Mouse (Mus musculus) heart, postnatal 4 days (tissue): ENCODE results near the gene Cdh23. TPM values are rescaled to one million over a fixed set of nuclear protein-coding genes. Genes with fewer than 3 reads are reported as not detected.

Experiments used
- DNase-seq: peaks from one replicate; pipeline ENCODE4 v3.0.0; 2021
- total RNA-seq, 2 experiments: library from RNA; stranded (reverse); gene quantifications; 2 replicates each; pipeline ENCODE4 v1.2.3; 2021

Gene Cdh23
- total RNA-seq, 2 experiments from 2014 or later: 4.0 to 4.4 TPM

GRCm38 (mm10) chr10:60577125-60577919 lies 119.0 kb downstream of the Cdh23 start:
- peak; percentile 83 for DNase-seq

- no peak for DNase-seq
These were observed 121.4 kb downstream of the Cdh23 start for GRCm38 (mm10) chr10:60574851-60575250.

- no peak for DNase-seq
These were observed 124.8 kb downstream of the Cdh23 start for GRCm38 (mm10) chr10:60571491-60571890.

DNA sequence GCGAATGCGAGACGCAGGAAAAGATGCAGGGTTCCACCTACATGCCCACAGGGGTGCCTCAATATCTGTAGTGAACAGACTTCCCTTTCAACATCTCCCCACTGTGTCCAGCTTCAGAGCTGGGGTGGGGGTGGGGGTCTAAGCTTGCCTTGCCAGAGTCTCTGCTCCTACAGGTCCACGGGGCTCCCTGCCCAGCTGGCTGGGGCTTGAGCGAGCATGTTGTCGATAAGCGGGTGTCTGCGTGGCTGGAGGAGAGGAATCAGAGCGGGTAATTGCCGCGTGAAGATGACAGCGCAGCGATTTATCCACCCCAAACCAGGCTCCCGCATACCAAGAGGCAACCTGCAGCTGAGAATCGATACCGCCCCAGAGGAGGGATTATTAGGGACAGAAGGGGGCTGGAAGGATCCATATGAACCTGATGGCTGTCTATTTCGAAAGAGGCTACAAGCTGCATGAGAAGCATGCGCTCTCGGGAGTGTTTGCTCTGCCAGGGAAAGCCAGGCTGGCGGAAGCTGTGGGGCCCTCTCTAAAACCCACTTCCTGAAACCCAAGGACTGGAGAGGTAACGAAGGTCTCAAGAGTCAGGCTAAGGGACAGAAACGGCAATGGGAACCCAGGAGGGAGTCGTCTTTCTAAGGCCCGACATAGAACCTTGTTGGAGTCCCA lies 129.8 kb downstream of the Cdh23 start:
- no peak for DNase-seq

- DNase-seq: no peak
These were observed 132.2 kb downstream of the Cdh23 start for GRCm38 (mm10) chr10:60564136-60564535.

DNA sequence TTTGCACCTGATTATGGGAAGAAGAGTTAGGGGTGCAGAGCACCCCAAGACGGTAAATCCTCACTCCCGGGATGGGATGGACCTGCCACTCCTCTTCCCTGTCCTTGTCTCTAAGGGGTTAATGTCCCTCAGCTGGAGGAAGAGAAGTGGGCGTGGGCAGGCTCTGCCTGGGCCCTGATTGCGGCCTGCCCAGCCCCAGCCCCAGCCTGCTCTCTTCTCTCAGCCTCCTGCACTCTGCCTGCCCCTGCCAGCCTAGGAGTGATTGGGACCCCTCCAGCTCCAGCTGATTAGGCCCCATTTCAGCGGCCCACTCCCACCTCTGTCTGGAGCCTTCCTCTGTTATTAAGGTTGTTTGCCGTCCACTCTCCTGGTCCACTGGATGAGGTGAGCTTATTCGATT lies 133.3 kb downstream of the Cdh23 start:
- no peak for DNase-seq

DNA sequence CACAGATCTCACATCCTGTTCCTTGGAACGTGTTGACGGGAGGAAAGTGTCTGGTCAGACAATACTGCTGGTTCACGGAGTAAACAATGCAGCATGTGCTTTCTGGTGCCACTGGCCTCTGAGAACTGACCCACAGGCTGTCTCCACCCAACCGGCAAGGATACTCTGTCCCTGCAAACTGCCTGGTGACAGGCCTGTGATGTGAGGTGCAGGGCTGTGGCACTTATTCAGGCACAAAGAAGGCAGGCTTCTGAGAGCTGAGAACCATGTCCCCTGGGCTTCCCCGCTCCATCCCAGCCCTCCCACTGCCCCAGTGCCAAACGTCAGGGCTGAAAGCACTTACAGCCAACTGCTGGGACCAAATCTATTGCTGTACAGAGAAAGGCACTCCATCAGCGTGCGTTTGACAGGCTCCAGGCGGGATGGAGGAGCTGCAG lies 137.8 kb downstream of the Cdh23 start:
- peak; percentile 17 for DNase-seq

DNA sequence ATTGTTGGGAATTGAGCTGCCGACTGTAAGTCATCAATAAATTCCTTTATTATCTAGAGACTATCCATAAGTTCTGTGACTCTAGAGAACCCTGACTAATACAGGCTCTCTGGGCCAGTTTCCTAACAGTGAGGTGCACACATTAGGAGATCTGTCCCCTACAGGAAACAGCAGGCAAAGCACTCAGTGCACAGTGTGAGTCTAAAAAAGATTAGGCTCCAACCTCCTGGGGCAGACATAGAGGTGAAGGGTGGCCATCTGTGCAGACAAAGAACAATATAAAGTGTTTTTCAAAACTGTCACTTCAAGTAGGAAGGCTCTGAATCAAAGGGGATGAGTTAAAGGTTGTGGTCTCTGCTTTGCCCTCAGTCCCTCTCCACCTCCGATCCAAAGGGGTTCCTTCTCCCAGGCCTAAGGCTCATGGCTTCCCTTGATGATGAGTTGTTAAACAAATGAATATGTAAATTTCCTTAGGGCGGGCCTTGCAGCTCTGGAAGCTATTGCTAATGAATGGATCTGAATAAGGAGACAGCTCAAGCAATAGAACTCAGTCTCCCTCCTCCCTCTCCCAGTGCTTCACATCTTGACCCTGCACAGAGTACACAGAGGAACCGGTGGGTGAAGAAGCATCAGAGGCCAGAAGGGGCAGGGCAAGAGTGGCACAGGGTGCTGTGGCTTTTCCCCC lies 143.2 kb downstream of the Cdh23 start:
- no peak for DNase-seq

DNA sequence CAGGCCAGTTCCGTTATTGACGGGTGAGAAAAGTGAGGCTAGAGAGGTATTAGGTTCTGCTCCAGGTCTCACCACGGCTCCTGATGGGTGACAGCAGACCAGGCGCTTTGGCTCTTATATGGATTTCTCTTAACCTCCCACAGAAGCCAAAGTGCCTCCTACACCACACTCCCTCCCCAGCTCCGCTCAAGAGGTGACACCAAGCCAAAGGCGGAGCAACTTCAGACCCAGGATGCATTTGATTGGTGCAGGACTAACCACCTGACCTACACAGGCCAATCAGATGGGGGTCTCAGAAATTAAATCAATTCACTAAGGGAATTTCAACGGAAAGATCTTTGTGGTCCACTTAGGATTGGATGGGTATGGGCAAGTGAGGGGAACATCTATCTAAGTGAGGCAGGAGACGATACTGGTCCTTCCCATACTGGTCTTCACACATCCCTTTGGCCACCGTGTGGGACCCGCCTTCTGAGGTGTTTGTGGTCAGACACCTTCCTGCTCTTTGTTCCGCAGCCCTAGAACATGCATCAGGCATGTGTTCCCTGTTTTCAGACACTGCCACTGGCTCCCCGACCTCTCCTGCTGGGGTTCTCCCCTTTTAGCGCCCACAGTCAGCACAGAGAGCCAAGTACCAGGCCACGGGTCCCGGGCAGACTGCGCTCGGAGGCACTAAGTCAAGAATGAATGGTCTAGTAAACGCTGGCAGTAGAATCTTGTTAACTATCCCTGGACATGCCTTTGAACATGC lies 157.0 kb downstream of the Cdh23 start:
- no peak for DNase-seq

DNA sequence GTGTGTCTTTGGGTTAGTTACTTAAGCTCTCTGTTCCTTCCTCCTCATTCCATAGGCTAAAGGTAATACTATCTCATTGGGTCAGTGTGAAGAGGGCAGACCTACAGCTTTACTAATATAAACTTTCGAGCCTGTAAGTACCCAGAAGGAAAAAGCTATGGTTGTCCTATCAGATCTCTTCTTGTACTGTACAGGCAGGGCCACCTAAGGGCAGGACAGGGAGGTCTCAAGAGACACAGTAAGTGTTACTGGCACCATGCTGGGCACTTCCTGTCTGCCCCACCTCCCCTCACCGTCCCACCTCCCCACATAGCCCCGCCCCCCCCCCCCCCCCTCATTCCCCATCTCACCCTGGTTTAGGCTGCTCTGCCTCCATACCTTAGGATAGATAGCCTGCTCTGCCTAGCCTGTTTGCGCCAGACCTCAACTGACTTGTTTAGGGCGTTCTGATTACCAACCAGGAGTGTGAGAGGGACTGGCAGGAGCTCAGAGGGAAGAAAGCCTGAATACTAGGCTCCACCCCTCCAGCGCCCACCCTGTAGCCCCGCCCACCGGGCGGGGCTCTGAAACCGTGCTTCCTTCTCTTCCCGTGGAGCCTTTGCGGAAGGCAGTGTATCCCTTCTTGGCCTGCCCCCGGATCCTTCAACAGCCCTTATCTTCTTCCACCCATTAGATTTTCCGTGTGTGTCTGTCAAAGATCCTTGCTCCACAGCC lies 160.0 kb downstream of the Cdh23 start:
- peak; percentile 49 for DNase-seq

GRCm38 (mm10) chr10:60532502-60532901 lies 163.8 kb downstream of the Cdh23 start:
- no peak for DNase-seq

DNA sequence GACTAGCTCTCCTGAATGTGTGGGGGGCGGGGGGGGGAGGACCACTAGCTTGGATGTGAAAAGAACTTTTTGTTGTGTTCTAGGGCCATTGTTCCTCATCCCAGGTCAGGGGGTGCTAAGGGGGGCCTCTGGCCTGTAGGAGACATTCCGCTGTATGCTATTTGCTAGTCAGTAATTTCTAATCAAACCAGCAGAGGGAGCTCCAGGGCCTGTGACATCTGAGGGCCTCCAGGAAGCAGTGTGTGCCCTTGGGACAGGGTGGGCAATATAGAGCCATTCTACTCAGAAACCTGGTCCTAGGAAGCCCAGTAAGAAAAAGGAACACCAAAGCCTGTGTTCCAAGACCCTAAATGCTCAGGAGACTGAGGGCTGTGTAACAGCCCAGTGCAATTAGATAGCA lies 164.9 kb downstream of the Cdh23 start:
- peak; percentile 64 for DNase-seq

GRCm38 (mm10) chr10:60530633-60531032 lies 165.7 kb downstream of the Cdh23 start:
- DNase-seq: no peak

DNA sequence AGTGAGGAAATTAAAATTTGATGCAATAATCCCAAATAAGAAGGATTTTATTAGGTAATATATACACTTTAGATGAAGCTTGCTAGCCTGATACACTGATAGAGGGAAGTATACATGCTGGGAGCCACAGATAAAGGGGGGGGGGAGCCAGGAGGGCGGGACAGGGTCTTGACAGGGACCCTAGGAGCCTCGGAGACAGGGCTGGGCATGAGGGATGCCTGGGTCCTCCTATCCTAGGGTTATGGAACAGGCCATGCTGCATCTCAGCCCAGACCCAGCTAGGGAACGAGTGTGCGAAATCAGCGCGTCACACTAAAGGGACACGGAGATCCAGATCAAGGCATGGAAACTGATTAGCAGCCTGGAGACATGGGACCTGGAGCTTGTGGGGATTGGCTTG lies 168.3 kb downstream of the Cdh23 start:
- no peak for DNase-seq

DNA sequence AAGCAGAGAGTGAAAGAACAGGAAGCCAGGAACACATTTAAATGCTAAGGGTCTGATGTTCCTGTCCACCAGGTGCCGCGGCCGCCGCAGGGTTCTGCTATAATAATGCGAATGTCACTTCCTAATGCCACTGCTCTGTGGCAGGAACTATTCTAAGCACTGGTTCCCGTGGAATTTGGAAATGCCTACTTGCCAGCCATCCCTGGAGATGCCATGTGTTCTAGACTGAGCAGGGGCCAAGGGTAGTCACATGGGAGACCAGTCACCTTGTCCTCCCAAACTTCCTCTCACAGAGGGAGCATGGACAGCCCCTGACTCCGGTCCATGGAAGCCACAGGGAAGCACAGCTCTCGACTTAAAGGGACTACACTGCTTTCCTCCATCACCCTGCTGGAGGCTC lies 171.2 kb downstream of the Cdh23 start:
- no peak for DNase-seq

DNA sequence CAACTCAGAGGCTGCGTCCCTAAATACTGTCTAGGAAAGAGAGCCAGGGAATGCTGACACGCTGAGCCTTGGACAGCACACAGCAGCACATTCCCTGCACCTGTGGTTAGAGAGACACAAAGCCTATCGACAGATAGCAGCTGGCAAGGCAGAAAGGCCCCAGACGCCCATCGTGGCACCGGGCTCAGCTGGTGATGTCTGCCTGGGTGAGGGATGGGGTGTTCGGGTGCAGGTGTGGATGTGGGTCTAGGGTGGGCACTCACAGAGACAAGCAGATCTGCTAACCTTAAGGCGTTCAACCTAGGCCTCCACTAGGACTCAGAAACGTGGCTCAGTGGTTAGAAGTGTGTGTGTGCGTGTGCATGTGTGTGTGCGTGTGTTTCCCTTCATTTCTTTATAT lies 180.0 kb downstream of the Cdh23 start:
- DNase-seq: no peak

GRCm38 (mm10) chr10:60498538-60498937 lies 197.8 kb downstream of the Cdh23 start:
- DNase-seq: no peak

- DNase-seq: peak; percentile 13
These were observed 201.2 kb downstream of the Cdh23 start for GRCm38 (mm10) chr10:60495070-60495469.

GRCm38 (mm10) chr10:60491538-60491937 lies 204.8 kb downstream of the Cdh23 start:
- DNase-seq: no peak

- no peak for DNase-seq
These were observed 214.9 kb downstream of the Cdh23 start for GRCm38 (mm10) chr10:60481381-60481780.

DNA sequence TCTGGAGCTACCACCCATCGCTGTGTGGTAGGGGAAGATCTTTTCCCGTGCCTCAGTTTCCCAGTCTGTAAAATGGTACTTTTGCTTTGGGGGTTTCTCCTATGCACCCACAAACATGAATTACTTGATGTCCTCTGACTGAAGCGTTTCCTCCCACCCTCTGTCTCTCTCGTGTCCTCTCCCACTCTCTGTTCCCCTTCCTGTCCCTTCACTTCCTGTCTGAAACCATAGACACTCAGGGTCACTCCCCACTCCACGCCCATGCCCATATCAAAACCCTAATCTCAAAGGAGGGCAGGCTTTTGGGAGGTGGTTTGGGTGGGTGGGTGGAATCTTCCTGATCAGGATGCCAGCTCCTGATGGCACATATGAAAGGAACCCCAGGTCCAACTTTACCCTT lies 221.7 kb downstream of the Cdh23 start:
- DNase-seq: no peak

GRCm38 (mm10) chr10:60473782-60474322 lies 222.4 kb downstream of the Cdh23 start:
- DNase-seq: no peak
